Comparison of ENCODE assay signal across 7 mouse cellular contexts in genomic region chr5:142960775-142961271, GRCm38 (mm10). TPM values are rescaled to one million over a fixed set of nuclear protein-coding genes. Genes with fewer than 3 reads are reported as not detected.
DNase-seq lines count a peak whose midpoint lies in the region; ATAC-seq and TF ChIP-seq lines count a peak whose summit lies in the region.

No protein-coding gene starts in this region.

- TF ChIP-seq POLR2A in spleen, adult 2 months (IDR thresholded peaks at IDR 0.05; ENCODE audit: low read depth, low read length): no peak

- H3K9me3 ChIP-seq in heart, embryonic 12.5 days (replicated peaks): no peaks in the 10 kb centered on the region
- no peaks in the 10 kb centered on the region for H3K9me3 ChIP-seq in midbrain, embryonic 16.5 days (replicated peaks; ENCODE audit: control insufficient read depth, low read length, poor library complexity, severe bottlenecking)

- no peak; the same call in 1 of the 2 replicates for ATAC-seq in heart, embryonic 12.5 days (ENCODE audit: insufficient number of reproducible peaks, low FRiP score)
- ATAC-seq in midbrain, embryonic 16.5 days: peak; percentile 15

- peak overlapping the region; percentile 95 for H3K9ac ChIP-seq in heart, embryonic 12.5 days
- H3K9ac ChIP-seq in midbrain, embryonic 16.5 days (ENCODE audit: low read depth, low read length): peak overlapping the region; percentile 100

- no peak overlapping the region for H3K27ac ChIP-seq in spleen, adult 2 months (ENCODE audit: insufficient read depth, low read length)
- H3K27ac ChIP-seq in heart, embryonic 12.5 days (ENCODE audit: poor library complexity, severe bottlenecking): peak overlapping the region; percentile 82
- H3K27ac ChIP-seq in midbrain, embryonic 16.5 days (ENCODE audit: low read length): peak overlapping the region; percentile 97

- peaks cover 9% of the 10 kb centered on the region; the same call in 1 of the 2 replicates for H3K4me1 ChIP-seq in spleen, adult 2 months (ENCODE audit: control insufficient read depth, insufficient read depth, insufficient read length)
- H3K4me1 ChIP-seq in heart, embryonic 12.5 days (replicated peaks): peaks cover 36% of the 10 kb centered on the region
- H3K4me1 ChIP-seq in midbrain, embryonic 16.5 days (ENCODE audit: control insufficient read depth, insufficient read depth, low read length): peaks cover 20% of the 10 kb centered on the region

- peaks cover 21% of the 10 kb centered on the region for H3K27me3 ChIP-seq in spleen, adult 2 months (ENCODE audit: control insufficient read depth, insufficient read depth, low read length)
- H3K27me3 ChIP-seq in heart, embryonic 12.5 days (replicated peaks): peaks cover 7% of the 10 kb centered on the region; the same call in 1 of the 2 replicates
- no peaks in the 10 kb centered on the region for H3K27me3 ChIP-seq in midbrain, embryonic 16.5 days (ENCODE audit: control insufficient read depth, insufficient read depth, low read depth, low read length)

- peak overlapping the region; percentile 56 for H3K4me3 ChIP-seq in spleen, adult 2 months (ENCODE audit: extremely low read depth, insufficient read depth, insufficient read length)
- H3K4me3 ChIP-seq in heart, embryonic 12.5 days: peak overlapping the region; percentile 79
- peak overlapping the region; percentile 79 for H3K4me3 ChIP-seq in midbrain, embryonic 16.5 days (ENCODE audit: low read depth, low read length)

- 2% methylated on average over 59 of the region's 59 CpGs for WGBS in spleen, adult 2 months
- under 1% methylated on average over 59 of the region's 59 CpGs for WGBS in heart, embryonic 12.5 days
- under 1% methylated on average over 59 of the region's 59 CpGs for WGBS in midbrain, embryonic 16.5 days

- DNase-seq in spleen, adult 2 months (ENCODE audit: low read depth in 1 of 2, low spot score in 2 of 2): no peak
- DNase-seq in spleen, postnatal 14 days (ENCODE audit: low spot score in 2 of 2): no peak
- peak; percentile 66 for DNase-seq in embryo, embryonic 10 days (ENCODE audit: low spot score)
- DNase-seq in kidney, postnatal 4 days: peak; percentile 53 to 70
- no peak for DNase-seq in spleen, postnatal 36 days (ENCODE audit: low spot score in 2 of 2)

- H3K36me3 ChIP-seq in spleen, adult 2 months (ENCODE audit: control insufficient read depth, insufficient read depth, low read length): no peaks in the 10 kb centered on the region
- no peaks in the 10 kb centered on the region for H3K36me3 ChIP-seq in heart, embryonic 12.5 days
- H3K36me3 ChIP-seq in midbrain, embryonic 16.5 days (ENCODE audit: control insufficient read depth, insufficient read depth, low read length): no peaks in the 10 kb centered on the region

- H3K4me2 ChIP-seq in heart, embryonic 12.5 days: peak overlapping the region; percentile 83
- peak overlapping the region; percentile 88 for H3K4me2 ChIP-seq in midbrain, embryonic 16.5 days (ENCODE audit: low read length)

- no peak for TF ChIP-seq CTCF in spleen, adult 2 months (IDR thresholded peaks at IDR 0.05; ENCODE audit: extremely low read depth, insufficient read depth, insufficient read length, insufficient replicate concordance)

RNA-seq across cellular contexts. Expression of gene Fscn1, which starts 0.7 kb away (rescaled TPM):
- polyA plus RNA-seq in spleen, adult 2 months (2012; rRNA removed): 33.7 and 59.8 TPM in 2 replicates
- 201 and 205 TPM in 2 replicates for polyA plus RNA-seq in heart, embryonic 12.5 days (2016; fragmentation: Nextera tagmentation; extraction: Ambion mirVana)
- polyA plus RNA-seq in midbrain, embryonic 16.5 days (2015; fragmentation: Nextera tagmentation; extraction: Ambion mirVana): 493 and 557 TPM in 2 replicates

RNA-seq across cellular contexts. Expression of gene Actb, which starts 54.3 kb away (rescaled TPM):
- polyA plus RNA-seq in spleen, adult 2 months (2012; rRNA removed): 6,692 and 9,830 TPM in 2 replicates
- polyA plus RNA-seq in heart, embryonic 12.5 days (2016; fragmentation: Nextera tagmentation; extraction: Ambion mirVana): 6,292 and 6,382 TPM in 2 replicates
- polyA plus RNA-seq in midbrain, embryonic 16.5 days (2015; fragmentation: Nextera tagmentation; extraction: Ambion mirVana): 13,967 and 14,266 TPM in 2 replicates

Comparison
In these comparisons a context has a peak if more than half of its experiments do, and no peak if none do; other contexts are left out.
1. DNase-seq: peak in embryo, embryonic 10 days (single experiment) and kidney, postnatal 4 days (2 of 2); none in spleen, adult 2 months (0 of 2), spleen, postnatal 14 days (0 of 2) and spleen, postnatal 36 days (0 of 2).
2. Peak in every context shown above with its lines, with median percentiles within 50 percentile points of each other: H3K4me3 ChIP-seq.